Mouse (Mus musculus): ENCODE results near the gene Tes. TPM values are rescaled to one million over a fixed set of nuclear protein-coding genes. Genes with fewer than 3 reads are reported as not detected.

The Tes gene
- polyA plus RNA-seq, 1 experiment: 1.9 TPM

GRCm38 (mm10) chr6:17072763-17073484 lies 8.0 kb downstream of the Tes start:
- TF ChIP-seq POLR2A (IDR thresholded peaks at IDR 0.05; ENCODE audit: extremely low read depth, insufficient read depth, low read length): no peak
- no peak for TF ChIP-seq CTCF (IDR thresholded peaks at IDR 0.05; ENCODE audit: extremely low read depth, insufficient read depth, low read length)
- no peaks in the 10 kb centered on the region for H3K4me1 ChIP-seq (ENCODE audit: control insufficient read depth, insufficient read depth, low read length)
- H3K27ac ChIP-seq (ENCODE audit: insufficient read depth, low read length): no peak overlapping the region
- no peak overlapping the region for H3K4me3 ChIP-seq (ENCODE audit: insufficient read depth, low read length)

- H3K4me1 ChIP-seq (ENCODE audit: control insufficient read depth, insufficient read depth, low read length): no peaks in the 10 kb centered on the region
- TF ChIP-seq POLR2A (IDR thresholded peaks at IDR 0.05; ENCODE audit: extremely low read depth, insufficient read depth, low read length) (no peak), CTCF (IDR thresholded peaks at IDR 0.05; ENCODE audit: extremely low read depth, insufficient read depth, low read length) (no peak)
- no peak overlapping the region for H3K27ac ChIP-seq (ENCODE audit: insufficient read depth, low read length)
- no peak overlapping the region for H3K4me3 ChIP-seq (ENCODE audit: insufficient read depth, low read length)
Observed at GRCm38 (mm10) chr6:17077270-17077669, 12.3 kb downstream of the Tes start.

GRCm38 (mm10) chr6:17077720-17078119 lies 12.8 kb downstream of the Tes start:
- Histone ChIP-seq H3K4me3 (ENCODE audit: insufficient read depth, low read length) (no peak overlapping the region), H3K27ac (ENCODE audit: insufficient read depth, low read length) (no peak overlapping the region), H3K4me1 (ENCODE audit: control insufficient read depth, insufficient read depth, low read length) (no peaks in the 10 kb centered on the region)
- TF ChIP-seq POLR2A (IDR thresholded peaks at IDR 0.05; ENCODE audit: extremely low read depth, insufficient read depth, low read length) (no peak), CTCF (IDR thresholded peaks at IDR 0.05; ENCODE audit: extremely low read depth, insufficient read depth, low read length) (no peak)

GRCm38 (mm10) chr6:17079304-17079703 lies 14.4 kb downstream of the Tes start:
- Histone ChIP-seq H3K4me1 (ENCODE audit: control insufficient read depth, insufficient read depth, low read length) (no peaks in the 10 kb centered on the region), H3K27ac (ENCODE audit: insufficient read depth, low read length) (no peak overlapping the region), H3K4me3 (ENCODE audit: insufficient read depth, low read length) (no peak overlapping the region)
- no peak for TF ChIP-seq CTCF (IDR thresholded peaks at IDR 0.05; ENCODE audit: extremely low read depth, insufficient read depth, low read length)
- no peak for TF ChIP-seq POLR2A (IDR thresholded peaks at IDR 0.05; ENCODE audit: extremely low read depth, insufficient read depth, low read length)

- no peak for TF ChIP-seq CTCF (IDR thresholded peaks at IDR 0.05; ENCODE audit: extremely low read depth, insufficient read depth, low read length)
- TF ChIP-seq POLR2A (IDR thresholded peaks at IDR 0.05; ENCODE audit: extremely low read depth, insufficient read depth, low read length): no peak
- Histone ChIP-seq H3K4me1 (ENCODE audit: control insufficient read depth, insufficient read depth, low read length) (no peaks in the 10 kb centered on the region), H3K27ac (ENCODE audit: insufficient read depth, low read length) (no peak overlapping the region), H3K4me3 (ENCODE audit: insufficient read depth, low read length) (no peak overlapping the region)
Observed at GRCm38 (mm10) chr6:17079826-17080225, 14.9 kb downstream of the Tes start.

- TF ChIP-seq CTCF (IDR thresholded peaks at IDR 0.05; ENCODE audit: extremely low read depth, insufficient read depth, low read length): no peak
- no peak for TF ChIP-seq POLR2A (IDR thresholded peaks at IDR 0.05; ENCODE audit: extremely low read depth, insufficient read depth, low read length)
- H3K4me1 ChIP-seq (ENCODE audit: control insufficient read depth, insufficient read depth, low read length): no peaks in the 10 kb centered on the region
- H3K4me3 ChIP-seq (ENCODE audit: insufficient read depth, low read length): no peak overlapping the region
- H3K27ac ChIP-seq (ENCODE audit: insufficient read depth, low read length): no peak overlapping the region
Observed at GRCm38 (mm10) chr6:17082238-17082637, 17.3 kb downstream of the Tes start.

- no peak for TF ChIP-seq CTCF (IDR thresholded peaks at IDR 0.05; ENCODE audit: extremely low read depth, insufficient read depth, low read length)
- no peak overlapping the region for H3K27ac ChIP-seq (ENCODE audit: insufficient read depth, low read length)
- H3K4me3 ChIP-seq (ENCODE audit: insufficient read depth, low read length): no peak overlapping the region
- H3K4me1 ChIP-seq (ENCODE audit: control insufficient read depth, insufficient read depth, low read length): no peaks in the 10 kb centered on the region
Observed at GRCm38 (mm10) chr6:17082800-17083199, 17.9 kb downstream of the Tes start.

GRCm38 (mm10) chr6:17087485-17087884 lies 22.5 kb downstream of the Tes start:
- H3K27ac ChIP-seq (ENCODE audit: insufficient read depth, low read length): no peak overlapping the region
- no peak overlapping the region for H3K4me3 ChIP-seq (ENCODE audit: insufficient read depth, low read length)
- TF ChIP-seq POLR2A (IDR thresholded peaks at IDR 0.05; ENCODE audit: extremely low read depth, insufficient read depth, low read length) (no peak), CTCF (IDR thresholded peaks at IDR 0.05; ENCODE audit: extremely low read depth, insufficient read depth, low read length) (peak; percentile 67)
- no peaks in the 10 kb centered on the region for H3K4me1 ChIP-seq (ENCODE audit: control insufficient read depth, insufficient read depth, low read length)

GRCm38 (mm10) chr6:17097301-17097700 lies 32.4 kb downstream of the Tes start:
- no peak overlapping the region for H3K4me3 ChIP-seq (ENCODE audit: insufficient read depth, low read length)
- no peak for TF ChIP-seq POLR2A (IDR thresholded peaks at IDR 0.05; ENCODE audit: extremely low read depth, insufficient read depth, low read length)
- no peak for TF ChIP-seq CTCF (IDR thresholded peaks at IDR 0.05; ENCODE audit: extremely low read depth, insufficient read depth, low read length)
- H3K4me1 ChIP-seq (ENCODE audit: control insufficient read depth, insufficient read depth, low read length): no peaks in the 10 kb centered on the region
- H3K27ac ChIP-seq (ENCODE audit: insufficient read depth, low read length): no peak overlapping the region

- Histone ChIP-seq H3K4me3 (ENCODE audit: insufficient read depth, low read length) (no peak overlapping the region), H3K27ac (ENCODE audit: insufficient read depth, low read length) (no peak overlapping the region), H3K4me1 (ENCODE audit: control insufficient read depth, insufficient read depth, low read length) (no peaks in the 10 kb centered on the region)
- TF ChIP-seq CTCF (IDR thresholded peaks at IDR 0.05; ENCODE audit: extremely low read depth, insufficient read depth, low read length): no peak
- TF ChIP-seq POLR2A (IDR thresholded peaks at IDR 0.05; ENCODE audit: extremely low read depth, insufficient read depth, low read length): no peak
Observed at GRCm38 (mm10) chr6:17098559-17098958, 33.6 kb downstream of the Tes start.

Measured in cortical plate, adult 2 months (tissue).